Mouse (Mus musculus) cerebellum, adult 18-20 months (tissue): ENCODE results near the gene Ippk.

Source experiments
- DNase-seq, 2 experiments: peaks; one replicate each; pipeline ENCODE4 v3.0.0; 2021

The Ippk gene

DNA sequence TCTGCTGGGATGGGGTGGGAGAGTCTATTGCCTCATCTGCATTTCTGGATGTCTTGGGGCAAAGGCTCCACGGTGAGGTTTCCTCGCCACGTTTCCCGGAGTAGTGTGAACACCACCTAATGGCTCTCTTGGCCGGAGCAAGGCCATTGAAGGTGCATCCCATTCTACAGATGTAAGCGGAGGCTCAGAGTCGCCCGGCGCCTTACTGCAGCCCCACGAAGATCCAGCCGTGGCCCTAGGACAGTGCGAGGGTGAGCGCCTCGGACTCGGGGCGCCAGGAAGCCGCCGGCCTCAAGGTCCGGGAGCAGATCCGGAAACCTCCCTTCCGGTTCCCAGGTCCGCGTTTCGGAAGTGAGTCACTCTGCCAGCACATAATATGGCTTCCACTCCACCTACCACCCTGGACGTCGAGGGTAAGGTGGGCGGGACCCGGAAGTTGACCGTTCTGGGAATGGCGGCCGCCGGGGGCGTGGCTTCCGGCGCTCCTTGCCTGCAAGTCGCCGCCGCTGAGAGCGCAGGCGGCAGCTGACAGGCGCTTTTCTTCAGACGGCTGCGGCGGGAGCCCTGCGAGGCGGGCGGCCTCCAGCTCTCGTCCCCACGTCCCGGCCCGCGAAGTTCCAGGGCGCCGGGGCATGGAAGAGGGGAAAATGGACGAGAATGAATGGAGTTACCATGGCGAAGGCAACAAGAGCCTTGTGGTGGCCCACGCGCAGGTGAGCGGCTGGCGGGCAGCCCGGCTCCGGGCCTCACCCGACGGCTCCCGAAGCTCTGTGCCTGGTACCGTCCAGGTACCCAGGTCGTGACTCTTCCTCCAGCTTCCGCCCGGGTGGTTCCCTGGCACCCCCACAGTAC lies at the start of gene Ippk:
Gene Ippk (plus strand): TSS at position 496 of the 852 bp plus-strand sequence.
- DNase-seq, result peak; percentile 99

DNA sequence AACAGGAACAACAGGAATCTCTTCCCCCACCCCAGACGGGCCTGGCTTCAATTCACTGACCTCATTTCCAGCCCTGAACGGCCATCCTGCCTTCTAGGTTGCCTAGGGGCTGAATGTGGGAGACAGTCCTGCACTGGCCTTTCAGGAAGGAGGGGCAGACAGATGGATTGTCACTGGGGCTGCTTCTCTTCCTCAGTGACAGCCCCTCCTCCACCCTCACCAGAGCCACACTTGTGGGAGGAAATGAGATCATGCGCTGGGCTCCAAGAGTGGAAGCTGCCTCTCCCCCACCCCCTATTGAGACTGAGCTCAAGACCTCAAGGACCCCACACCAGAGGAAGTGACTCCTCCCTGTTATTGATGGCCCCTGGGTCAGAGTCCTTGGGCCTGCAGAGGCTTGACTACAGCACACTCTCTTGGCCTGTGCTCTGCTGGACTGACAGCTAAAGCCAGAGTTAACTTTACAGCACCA lies 49.6 kb upstream of the Ippk start:
- peak in 1 of 2 experiments; percentile 33 for DNase-seq

DNA sequence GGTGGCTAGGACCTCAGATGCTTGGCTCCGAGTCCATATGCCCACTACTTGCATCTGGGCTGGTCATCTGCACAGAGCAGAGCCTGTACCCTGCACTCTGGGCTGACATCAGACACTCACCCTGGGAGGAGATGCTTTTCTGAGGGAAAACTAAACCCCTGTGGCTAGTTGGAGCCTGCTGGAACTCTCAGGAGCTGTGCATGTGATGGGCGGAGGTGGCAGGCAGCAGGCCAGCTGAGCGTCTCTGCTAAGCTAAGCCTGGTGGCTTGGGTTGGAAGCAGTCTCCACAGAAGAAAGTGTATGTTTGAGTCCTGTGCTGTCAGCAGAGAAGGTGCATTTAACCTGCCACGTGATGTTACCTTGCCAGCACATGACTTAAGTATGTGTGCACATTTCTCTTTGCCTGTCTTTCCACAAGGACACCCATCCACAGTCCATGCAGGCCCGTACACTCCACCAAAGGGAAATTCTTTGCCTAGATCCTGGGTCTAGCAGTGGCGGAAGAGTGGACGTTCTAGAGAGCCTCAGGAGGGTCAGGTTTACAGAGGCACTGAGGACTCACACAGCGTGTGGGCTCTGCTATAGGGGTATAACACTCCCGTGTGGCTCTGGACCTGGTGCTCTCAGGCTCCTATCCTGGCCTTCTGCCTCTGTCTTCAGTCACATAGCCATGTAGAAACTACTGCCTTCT lies 48.5 kb upstream of the Ippk start:
- peak; percentile 36 to 50 for DNase-seq

DNA sequence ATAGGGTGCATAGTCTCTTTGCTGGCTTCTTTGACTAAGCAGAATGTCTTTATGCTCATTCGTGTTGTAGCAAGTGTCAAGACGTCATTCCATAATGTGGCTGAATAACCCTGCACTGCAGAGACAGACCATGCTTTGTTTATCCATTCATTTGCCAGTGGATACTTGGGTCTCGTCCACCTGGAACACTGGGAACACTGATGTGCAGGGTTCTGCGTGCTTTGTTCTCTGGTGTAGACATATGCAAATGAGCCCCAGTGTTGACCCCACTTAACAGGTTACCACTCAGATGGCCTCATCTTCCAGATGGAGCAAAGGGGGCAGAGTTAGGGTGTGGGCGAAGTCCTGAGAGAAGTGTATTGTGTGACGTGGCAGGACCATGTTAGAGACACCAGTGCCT lies 46.7 kb upstream of the Ippk start:
- DNase-seq, result no peak

DNA sequence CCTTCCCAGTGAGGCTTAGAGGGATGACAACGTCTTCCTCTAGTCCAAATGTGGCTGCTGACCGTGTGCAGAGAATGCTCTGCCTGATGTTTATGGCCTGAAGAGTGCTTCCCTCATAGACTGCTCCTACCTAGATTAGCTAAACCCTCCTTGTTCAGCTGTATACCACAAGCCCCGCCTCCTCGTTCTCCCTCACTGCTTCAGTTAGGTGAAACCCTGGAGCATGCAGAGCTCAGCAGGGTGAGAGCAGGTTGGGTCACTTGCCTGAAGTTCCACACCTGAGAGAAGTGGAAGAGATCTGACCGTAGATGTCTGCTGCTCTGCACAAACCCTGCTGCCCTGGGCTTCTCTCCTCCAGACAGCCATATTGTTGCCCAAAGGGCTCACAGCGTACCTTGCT lies 46.3 kb upstream of the Ippk start:
- DNase-seq, result no peak

DNA sequence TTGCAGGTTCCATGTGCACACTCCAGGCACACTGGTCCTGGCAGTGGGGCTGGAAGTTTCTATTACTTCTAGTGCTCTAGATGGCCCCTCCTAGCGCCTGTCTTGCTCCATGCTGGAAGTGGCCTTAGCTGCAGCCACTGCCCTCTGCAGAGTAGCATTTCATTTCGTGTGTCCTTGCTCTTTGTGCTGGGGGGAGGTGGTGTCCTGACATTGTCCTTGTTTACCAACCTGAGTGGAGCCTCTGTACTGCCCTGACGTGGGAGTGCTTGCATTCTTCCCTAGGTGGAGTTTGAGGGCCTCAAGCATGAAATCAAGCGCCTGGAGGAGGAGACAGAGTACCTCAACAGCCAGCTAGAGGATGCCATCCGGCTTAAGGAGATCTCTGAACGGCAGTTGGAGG lies 43.4 kb upstream of the Ippk start:
- no peak for DNase-seq

DNA sequence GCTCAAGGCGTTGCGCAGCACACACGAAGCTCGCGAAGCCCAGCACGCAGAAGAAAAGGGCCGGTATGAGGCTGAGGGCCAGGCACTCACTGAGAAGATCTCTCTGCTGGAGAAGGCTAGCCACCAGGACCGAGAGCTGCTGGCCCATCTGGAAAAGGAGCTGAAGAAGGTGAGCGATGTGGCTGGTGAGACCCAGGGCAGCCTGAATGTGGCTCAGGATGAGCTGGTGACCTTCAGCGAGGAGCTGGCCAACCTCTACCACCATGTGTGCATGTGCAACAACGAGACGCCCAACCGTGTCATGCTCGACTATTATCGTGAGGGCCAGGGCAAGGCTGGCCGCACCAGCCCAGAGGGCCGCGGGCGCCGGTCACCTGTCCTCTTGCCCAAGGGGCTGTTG lies 41.7 kb upstream of the Ippk start:
- DNase-seq, result no peak

DNA sequence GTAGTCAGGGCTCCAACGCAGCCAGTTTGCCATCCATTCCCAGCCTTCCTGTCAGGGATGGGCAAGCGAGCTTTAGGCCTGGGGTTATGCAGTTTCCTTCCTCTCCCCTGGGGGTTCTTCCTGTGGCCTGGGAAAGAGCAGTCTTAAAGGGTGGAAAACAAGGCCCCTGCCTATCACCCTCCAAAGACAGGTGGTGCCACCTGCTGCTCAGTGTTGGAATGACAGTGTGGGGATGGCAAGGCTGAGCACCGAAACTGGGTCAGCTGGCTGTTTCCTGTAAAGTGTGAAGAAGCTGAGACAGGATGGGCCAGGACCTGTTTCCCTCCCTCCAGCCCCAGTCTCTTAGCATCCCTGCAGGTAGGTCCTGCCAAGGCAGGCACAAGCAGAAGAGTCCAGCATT lies 39.8 kb upstream of the Ippk start:
- DNase-seq, result peak; percentile 86 to 87

DNA sequence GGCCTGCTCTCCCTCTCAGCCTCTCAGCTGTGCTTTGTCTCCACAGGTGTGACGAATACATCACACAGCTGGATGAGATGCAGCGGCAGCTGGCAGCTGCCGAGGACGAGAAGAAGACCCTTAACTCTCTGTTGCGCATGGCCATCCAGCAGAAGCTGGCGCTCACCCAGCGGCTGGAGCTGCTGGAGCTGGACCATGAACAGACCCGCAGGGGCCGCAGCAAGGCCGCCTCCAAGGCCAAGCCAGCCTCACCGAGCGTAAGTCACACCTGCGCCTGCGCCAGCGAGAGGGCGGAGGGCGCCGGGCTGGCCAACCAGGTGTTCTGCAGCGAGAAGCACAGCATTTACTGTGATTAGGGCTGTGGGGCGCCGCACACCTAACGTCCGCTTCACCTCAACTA lies 38.1 kb upstream of the Ippk start:
- DNase-seq, result no peak

DNA sequence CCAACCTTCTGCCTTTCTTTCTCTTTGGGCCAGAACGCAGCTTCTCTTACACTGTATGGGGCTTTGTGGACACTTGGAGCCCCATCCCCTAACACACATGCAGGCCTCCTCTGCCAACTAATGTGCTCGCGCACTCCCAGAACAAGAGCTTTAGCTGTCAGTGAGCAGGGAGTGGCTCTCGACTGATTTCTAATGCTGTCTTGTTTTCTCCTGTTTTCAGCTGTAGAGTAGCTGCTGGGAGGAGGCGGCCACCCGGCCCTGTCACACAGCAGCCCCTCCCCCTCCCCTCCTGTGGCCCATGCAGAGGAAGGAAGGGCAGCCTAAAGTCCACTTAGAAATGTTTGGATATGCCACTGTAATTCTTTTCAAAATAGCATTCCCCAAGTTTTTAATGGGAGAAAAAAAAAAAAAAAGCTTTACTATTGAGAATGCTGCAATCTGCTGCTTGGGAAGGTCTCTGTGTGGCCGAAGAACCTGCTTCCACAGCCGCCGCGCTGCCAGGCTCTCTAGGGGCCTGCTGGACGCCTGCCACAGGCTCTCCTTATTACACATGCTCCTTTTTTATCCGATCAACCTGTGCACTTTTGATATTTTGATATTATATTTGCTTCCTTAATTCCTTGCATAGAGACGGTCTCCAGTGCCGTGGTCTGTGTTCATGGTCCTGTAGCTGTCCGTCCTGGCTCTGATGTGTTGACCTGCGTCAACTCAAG lies 36.1 kb upstream of the Ippk start:
- DNase-seq, result no peak

DNA sequence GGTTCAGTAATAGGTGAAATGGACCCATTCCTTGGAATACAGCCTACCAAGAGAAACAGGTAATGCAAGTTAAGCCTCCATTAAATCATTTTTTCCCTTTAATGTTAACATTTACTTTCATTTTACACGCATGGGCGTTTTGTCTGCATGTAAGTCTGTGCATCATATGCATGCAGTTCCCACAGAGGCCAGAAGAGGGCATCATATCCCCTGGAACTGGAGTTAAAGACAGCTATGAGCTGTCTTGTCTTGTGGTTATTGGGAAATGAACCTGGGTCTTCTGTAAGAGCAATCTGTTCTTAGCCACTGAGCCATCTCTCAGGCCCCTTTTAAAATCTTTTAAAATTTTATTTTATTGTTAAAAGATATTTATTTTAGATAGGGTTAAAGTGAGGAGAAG lies 29.7 kb upstream of the Ippk start:
- no peak for DNase-seq

DNA sequence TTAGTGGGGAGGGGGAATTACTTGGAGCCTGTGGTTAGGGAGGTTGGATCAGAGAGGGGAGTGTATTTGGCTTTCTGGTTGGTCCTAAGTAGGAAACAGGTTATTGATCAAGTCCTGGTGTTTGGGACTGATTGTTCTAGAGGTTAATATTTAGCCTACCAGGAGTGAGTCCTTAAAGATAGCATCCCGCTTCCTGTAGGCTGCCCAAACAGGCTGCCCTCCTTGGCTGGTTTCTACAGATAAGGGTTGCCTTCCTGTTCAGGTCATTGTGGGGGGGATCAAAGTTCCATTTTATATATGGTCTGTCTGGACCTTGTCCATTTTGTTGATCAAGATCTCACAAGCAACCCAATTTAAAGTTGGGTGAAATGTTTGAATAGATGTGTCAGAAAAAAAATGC lies 27.5 kb upstream of the Ippk start:
- no peak for DNase-seq

DNA sequence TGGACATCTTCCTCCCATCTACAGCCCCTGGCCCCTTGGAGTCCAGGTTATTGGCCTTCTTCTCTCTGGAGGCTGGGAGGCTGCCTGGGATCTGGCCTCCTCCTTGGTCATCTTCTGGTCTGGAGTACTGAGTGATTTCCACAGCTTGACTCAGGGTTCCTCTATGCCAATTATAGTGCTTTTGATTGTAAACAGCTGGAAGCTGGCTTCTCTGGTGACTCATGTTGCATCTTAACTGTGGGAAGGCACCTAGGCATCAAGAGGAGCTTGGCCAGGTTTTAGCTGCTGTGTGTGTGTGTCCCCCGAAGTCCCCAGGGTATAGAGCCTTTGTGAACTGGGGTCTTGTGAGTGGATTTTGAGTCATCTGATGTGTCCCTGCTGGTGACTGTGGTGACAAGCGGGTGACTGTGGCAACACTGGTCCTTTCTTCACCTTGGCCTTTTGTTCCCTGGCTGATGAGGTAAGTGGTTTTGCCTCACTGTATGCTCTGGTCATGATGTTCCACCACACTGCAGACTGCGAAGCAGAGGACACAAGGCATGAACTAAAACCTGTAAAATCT lies 26.1 kb upstream of the Ippk start:
- no peak for DNase-seq

DNA sequence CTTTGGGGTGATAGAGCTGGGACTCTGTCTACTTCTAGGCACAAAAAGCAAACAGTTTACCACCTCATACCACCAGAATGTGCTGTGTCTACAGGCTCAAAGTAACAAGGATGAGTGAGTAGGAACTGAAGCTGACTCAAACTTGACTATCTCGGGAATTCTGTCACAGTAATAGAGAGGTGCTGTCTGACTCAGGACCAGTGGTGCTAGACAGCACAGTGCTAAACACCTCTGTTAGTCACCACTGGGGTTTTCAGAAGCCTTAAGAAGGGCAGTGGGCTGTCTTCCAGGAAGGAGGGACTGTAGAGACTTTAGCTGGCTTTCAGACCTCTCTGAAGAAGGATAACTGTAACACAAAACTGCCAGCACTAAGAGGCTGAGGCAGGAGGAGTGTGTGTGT lies 24.3 kb upstream of the Ippk start:
- no peak for DNase-seq

DNA sequence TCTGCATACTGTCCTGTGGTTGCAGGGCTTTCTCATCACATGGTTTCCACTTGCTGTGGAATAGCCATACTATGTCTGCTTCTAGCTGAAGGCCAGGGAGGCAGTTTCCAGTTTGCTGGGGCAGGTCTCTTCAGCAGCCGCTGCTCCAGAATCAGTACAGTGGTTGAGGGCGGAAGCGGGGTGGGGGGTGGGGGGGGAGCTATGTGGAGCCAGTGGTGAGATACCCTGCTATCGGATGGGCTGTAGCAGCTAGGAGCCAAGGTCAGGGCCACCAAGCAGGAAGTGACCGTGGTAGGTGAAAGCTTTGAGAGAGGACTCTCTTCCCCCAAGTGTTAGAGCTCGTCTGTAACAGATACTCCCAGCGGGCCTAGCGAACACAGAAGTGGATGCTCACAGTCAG lies 22.9 kb upstream of the Ippk start:
- no peak for DNase-seq

DNA sequence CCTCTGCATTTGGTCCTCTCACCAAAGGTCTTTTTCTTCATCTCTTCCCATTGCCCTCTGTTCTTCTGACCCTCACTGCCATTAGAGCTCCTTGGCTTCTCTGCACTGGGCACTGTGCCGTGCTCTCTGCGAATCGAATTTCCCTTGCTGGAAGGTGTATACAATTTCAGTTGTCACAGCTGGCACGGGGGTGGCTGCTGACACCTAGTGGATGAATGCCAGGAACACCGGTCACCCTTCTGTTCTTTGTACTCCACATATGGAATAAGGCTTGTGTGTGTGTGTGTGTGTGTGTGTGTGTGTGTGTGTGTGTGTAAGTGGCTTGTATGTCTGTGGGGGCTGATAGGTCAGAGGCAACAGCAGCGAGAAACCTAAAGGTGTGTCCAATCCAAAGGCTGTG lies 20.9 kb upstream of the Ippk start:
- no peak for DNase-seq

DNA sequence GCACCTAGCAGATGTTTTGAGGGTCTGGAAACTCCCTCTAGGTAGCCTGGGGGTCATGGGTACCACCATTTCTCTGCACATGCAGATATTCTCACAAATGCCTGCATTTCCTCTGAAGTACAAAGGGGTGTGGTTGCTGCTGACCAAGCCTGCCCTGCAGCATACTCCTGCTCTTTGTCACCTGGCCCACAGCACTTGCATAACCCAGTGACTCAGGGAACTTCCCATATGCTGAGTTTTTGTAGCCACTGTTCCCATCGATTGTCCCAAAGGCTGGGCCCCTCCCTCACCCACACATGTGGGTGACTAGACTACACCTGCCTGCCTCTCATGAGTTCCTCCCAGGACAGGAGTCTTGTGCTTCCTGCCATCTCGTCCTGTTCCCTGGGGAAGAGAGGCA lies 18.4 kb upstream of the Ippk start:
- DNase-seq, result no peak

DNA sequence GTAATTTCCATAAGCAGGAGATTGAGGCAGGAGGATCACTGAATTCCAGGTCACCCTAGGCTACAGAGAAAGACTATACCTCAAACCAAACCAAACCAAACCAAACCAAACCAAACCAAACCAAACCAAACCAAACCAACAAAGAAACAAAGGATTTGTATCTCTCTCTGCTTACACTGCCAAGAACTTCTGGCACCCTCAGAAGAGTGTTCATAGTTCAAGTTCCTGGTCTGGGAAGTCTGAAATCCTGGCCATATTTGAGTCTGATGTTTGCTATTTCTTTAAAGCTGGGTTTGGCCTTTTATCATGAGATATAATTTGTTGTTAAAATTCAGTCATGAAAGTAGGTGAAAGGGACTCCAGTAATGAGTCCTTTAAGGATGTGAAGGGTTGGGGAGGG lies 13.3 kb upstream of the Ippk start:
- DNase-seq, result no peak

DNA sequence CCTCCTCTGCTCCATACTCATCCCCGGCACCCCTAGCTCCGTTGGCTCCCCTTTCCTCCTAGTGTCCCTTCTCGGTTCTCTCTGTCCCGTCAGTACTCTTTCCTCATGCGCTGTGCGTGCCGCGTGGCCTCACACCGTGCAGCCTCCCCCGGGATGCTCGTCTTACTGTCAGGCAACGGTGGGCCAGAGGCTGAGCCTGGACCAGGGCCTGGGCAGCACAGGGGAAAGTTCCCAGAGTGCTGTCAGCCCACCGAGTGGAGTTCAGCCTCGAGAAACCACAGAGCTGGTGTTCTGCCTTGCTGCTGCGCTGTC lies 513 bp downstream of the Ippk start:
- no peak for DNase-seq

DNA sequence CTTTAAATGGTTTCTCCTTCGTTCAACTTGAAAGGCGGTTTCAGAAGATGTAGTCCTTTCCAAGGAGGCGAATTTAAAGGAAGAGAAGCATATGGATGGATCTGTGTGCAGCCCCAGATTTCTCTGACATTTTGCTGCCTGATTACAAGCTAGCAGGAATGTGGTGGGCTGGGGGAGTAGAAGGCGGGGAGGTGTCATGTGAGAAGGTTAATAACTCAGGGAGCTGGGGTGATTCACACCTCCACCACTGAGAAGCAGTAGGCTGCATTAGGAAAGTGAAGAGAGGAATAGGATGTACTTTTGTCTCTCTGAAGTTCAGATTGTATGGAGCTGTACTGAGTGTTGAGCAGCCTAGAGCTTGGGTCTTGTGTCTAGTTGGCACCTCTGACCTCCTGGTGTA lies 910 bp downstream of the Ippk start:
- no peak for DNase-seq

DNA sequence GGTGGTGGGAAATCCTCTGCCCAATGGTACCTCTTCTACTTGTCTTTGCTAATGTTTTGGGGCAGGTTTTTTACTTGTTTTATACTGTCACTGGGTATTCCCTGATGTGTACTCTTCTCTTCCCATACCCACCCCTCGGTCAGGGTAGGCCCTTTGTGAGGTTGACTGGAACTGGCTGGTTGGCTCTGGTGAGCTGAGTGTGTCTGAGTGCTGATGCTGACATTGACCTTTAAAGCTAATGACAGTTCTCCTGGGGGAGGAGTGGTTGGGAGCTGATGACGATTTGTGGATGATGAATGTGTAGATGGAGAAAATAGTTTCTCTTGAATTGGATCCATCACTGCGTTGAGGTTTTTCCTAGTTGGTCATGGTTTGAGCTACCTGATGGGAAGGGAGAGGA lies 5.7 kb downstream of the Ippk start:
- no peak for DNase-seq

DNA sequence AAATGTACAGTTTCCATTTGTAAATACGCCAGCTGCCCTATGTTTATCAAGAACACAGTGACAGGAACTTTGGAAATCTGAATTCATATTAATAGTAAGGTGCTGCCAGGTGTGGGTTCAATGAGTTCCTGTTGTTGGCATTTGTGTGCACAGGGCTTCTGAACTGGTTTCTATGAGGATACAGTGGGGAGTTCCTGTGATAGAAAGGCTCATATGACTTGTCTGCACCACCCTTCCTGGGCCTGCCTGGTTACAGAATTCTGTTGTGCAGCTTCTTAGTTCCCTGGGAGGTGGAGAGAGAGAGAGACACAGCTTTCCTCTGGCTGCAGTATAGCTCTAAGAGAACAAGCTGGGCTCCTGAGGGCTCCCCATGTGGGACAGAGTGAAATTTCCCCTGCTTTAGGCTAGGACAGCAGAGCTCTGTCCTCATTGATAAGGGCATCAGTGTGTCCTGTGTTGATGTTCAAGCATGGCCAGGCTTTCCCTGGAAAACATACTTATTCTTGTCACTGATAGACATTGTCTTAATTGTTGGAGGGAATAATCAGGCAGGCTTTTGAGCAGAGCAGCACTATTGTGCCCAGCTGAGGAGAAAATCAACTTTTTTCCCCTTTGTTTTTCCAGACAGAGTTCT lies 7.1 kb downstream of the Ippk start:
- DNase-seq, result no peak

DNA sequence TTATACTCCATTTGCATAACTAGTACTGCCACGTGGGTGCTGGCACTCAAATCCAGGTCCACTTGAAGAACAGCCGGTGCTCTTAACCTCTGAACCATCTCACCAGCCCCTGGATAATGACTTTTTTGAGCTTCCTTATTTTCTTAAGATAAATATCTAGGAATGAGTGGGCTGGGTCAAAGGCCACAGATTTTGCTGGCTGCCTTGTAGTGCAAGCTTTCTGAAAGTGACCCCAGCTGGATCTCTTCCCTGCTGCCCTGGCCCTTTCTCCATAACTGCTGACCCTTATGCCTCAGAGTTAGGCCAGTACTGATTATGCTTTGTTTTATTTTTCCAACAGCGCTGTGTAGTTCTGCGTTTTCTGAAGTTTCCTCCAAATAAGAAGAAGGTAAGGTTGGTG lies 9.5 kb downstream of the Ippk start:
- DNase-seq, result no peak
